Mouse (Mus musculus) CH12.LX (cell line): ENCODE results near the gene Tbl3. TPM values are rescaled to one million over a fixed set of nuclear protein-coding genes. Genes with fewer than 3 reads are reported as not detected.

ENCODE experiments used
- DNase-seq: peaks from one replicate; pipeline ENCODE4 v3.0.0-alpha.2; 2013; ENCODE audit errors: extremely low read depth
- H3K27ac ChIP-seq: 2 replicates; pipeline ENCODE4 v1.5.1; 2012; ENCODE audit warnings: low read depth, mild to moderate bottlenecking, control low read depth, moderate library complexity; ENCODE audit not compliant: insufficient read depth
- H3K27me3 ChIP-seq: replicated peaks from 2 replicates; pipeline ENCODE3; 2012; ENCODE audit warnings: inconsistent platforms
- H3K36me3 ChIP-seq, 2 experiments: replicated peaks in 1 of 2; 2 replicates each; pipeline versions ENCODE3 to v1.6.1; 2012; ENCODE audit warnings: inconsistent platforms in 1 of 2, low read length in 1 of 2, mild to moderate bottlenecking in 1 of 2, mixed read lengths in 1 of 2, moderate library complexity in 1 of 2; ENCODE audit not compliant: control insufficient read depth in 1 of 2, insufficient read depth in 1 of 2
- H3K4me1 ChIP-seq, 2 experiments: 2 replicates each; pipeline ENCODE4 v1.6.1; 2012; ENCODE audit warnings: inconsistent platforms in 1 of 2, moderate library complexity in 1 of 2; ENCODE audit not compliant: insufficient read depth in 2 of 2, control insufficient read depth in 1 of 2
- H3K4me2 ChIP-seq: 2 replicates; pipeline ENCODE4 v1.6.1; 2012; ENCODE audit warnings: low read depth, mild to moderate bottlenecking, control low read depth; ENCODE audit not compliant: poor library complexity, insufficient read depth, severe bottlenecking
- H3K4me3 ChIP-seq, 3 experiments: fragments of 150-350 bp in 1 of 3; sonication (generic) in 1 of 3; replicated peaks in 1 of 3; 2 replicates each; pipeline versions ENCODE3 to v1.5.1; 2011 to 2012; ENCODE audit warnings: low read depth in 2 of 3, low read length in 2 of 3, mild to moderate bottlenecking in 2 of 3, moderate library complexity in 2 of 3, control low read depth in 1 of 3, improper control_type of control experiment in 1 of 3, inconsistent platforms in 1 of 3, mixed read lengths in 1 of 3; ENCODE audit not compliant: poor library complexity in 1 of 3
- H3K79me2 ChIP-seq: replicated peaks from 2 replicates; pipeline ENCODE4 v1.6.1; 2012; ENCODE audit warnings: mild to moderate bottlenecking, moderate library complexity; ENCODE audit not compliant: control insufficient read depth, poor library complexity, insufficient read depth, severe bottlenecking; ENCODE audit errors: extremely low read depth
- H3K9ac ChIP-seq: 2 replicates; pipeline ENCODE4 v1.6.1; 2012; ENCODE audit warnings: low read depth, mild to moderate bottlenecking, control low read depth, moderate library complexity; ENCODE audit not compliant: insufficient read depth
- H3K9me3 ChIP-seq: replicated peaks from 2 replicates; pipeline ENCODE3; 2012; ENCODE audit warnings: low read length, inconsistent platforms, mixed read lengths
- BHLHE40 ChIP-seq: IDR thresholded peaks from 2 replicates; pipeline ENCODE4 v1.6.1; 2011; ENCODE audit warnings: mild to moderate bottlenecking, low read depth, low read length, improper control_type of control experiment
- CHD1 ChIP-seq: IDR thresholded peaks from 2 replicates; pipeline ENCODE4 v1.6.1; 2012; ENCODE audit warnings: low read depth, low read length, improper control_type of control experiment, inconsistent platforms
- CHD2 ChIP-seq: IDR thresholded peaks from 2 replicates; pipeline ENCODE4 v1.6.1; 2011; ENCODE audit warnings: low read length, improper control_type of control experiment
- CTCF ChIP-seq, 2 experiments: IDR thresholded peaks in 1 of 2; conservative IDR thresholded peaks in 1 of 2; 2 replicates each; pipeline ENCODE4 v1.5.1; 2011 to 2012; ENCODE audit warnings: low read depth in 2 of 2, low read length in 2 of 2, improper control_type of control experiment in 1 of 2, inconsistent platforms in 1 of 2, mild to moderate bottlenecking in 1 of 2, moderate library complexity in 1 of 2
- E2F4 ChIP-seq: IDR thresholded peaks from 2 replicates; pipeline ENCODE4 v1.6.1; 2011; ENCODE audit warnings: low read depth, low read length, improper control_type of control experiment; ENCODE audit not compliant: insufficient replicate concordance
- ELF1 ChIP-seq: IDR thresholded peaks from 2 replicates; pipeline ENCODE4 v1.6.1; 2014; ENCODE audit warnings: low read depth, mild to moderate bottlenecking, inconsistent platforms, low read length, improper control_type of control experiment
- EP300 ChIP-seq: IDR thresholded peaks from 2 replicates; pipeline ENCODE4 v1.6.1; 2011; ENCODE audit warnings: low read length, improper control_type of control experiment
- ETS1 ChIP-seq: conservative IDR thresholded peaks from 2 replicates; pipeline ENCODE4 v1.6.1; 2012; ENCODE audit warnings: low read depth, mild to moderate bottlenecking, inconsistent platforms, low read length, improper control_type of control experiment, moderate library complexity
- GABPA ChIP-seq: IDR thresholded peaks from 2 replicates; pipeline ENCODE4 v1.6.1; 2012; ENCODE audit warnings: low read depth, low read length, improper control_type of control experiment, inconsistent platforms; ENCODE audit not compliant: insufficient replicate concordance
- HCFC1 ChIP-seq: IDR thresholded peaks from 2 replicates; pipeline ENCODE4 v1.6.1; 2012; ENCODE audit warnings: low read depth, mild to moderate bottlenecking, inconsistent platforms, low read length, improper control_type of control experiment
- IRF4 ChIP-seq: IDR thresholded peaks from 2 replicates; pipeline ENCODE4 v1.6.1; 2014; ENCODE audit warnings: low read depth, mild to moderate bottlenecking, inconsistent platforms, low read length, improper control_type of control experiment
- JUN ChIP-seq: IDR thresholded peaks from 2 replicates; pipeline ENCODE4 v1.6.1; 2011; ENCODE audit warnings: low read depth, mild to moderate bottlenecking, low read length, improper control_type of control experiment, moderate library complexity; ENCODE audit not compliant: insufficient read depth
- JUND ChIP-seq: conservative IDR thresholded peaks from 2 replicates; pipeline ENCODE4 v1.6.1; 2011; ENCODE audit warnings: low read depth, low read length, improper control_type of control experiment
- KAT2A ChIP-seq: IDR thresholded peaks from 2 replicates; pipeline ENCODE4 v1.6.1; 2012; ENCODE audit warnings: low read length, improper control_type of control experiment, inconsistent platforms; ENCODE audit not compliant: insufficient replicate concordance
- MAFK ChIP-seq: IDR thresholded peaks from 2 replicates; pipeline ENCODE4 v1.6.1; 2011; ENCODE audit warnings: low read length, improper control_type of control experiment; ENCODE audit not compliant: insufficient replicate concordance
- MAX ChIP-seq: IDR thresholded peaks from 2 replicates; pipeline ENCODE4 v1.6.1; 2011; ENCODE audit warnings: low read length, improper control_type of control experiment
- MAZ ChIP-seq: IDR thresholded peaks from 2 replicates; pipeline ENCODE4 v1.6.1; 2012; ENCODE audit warnings: low read depth, mild to moderate bottlenecking, inconsistent platforms, low read length, improper control_type of control experiment, moderate library complexity
- MEF2A ChIP-seq: IDR thresholded peaks from 2 replicates; pipeline ENCODE4 v1.6.1; 2014; ENCODE audit warnings: low read depth, mild to moderate bottlenecking, inconsistent platforms, low read length, improper control_type of control experiment, borderline replicate concordance
- MXI1 ChIP-seq: IDR thresholded peaks from 2 replicates; pipeline ENCODE4 v1.6.1; 2011; ENCODE audit warnings: mild to moderate bottlenecking, low read depth, low read length, improper control_type of control experiment
- MYC ChIP-seq: IDR thresholded peaks from 2 replicates; pipeline ENCODE4 v1.6.1; 2011; ENCODE audit warnings: low read depth, mild to moderate bottlenecking, improper control_type of control experiment, low read length
- NELFE ChIP-seq: IDR thresholded peaks from 2 replicates; pipeline ENCODE4 v1.6.1; 2011; ENCODE audit warnings: low read depth, low read length, improper control_type of control experiment
- NRF1 ChIP-seq: IDR thresholded peaks from 2 replicates; pipeline ENCODE4 v1.6.1; 2014; ENCODE audit warnings: low read depth, mild to moderate bottlenecking, inconsistent platforms, low read length, improper control_type of control experiment, moderate library complexity
- PAX5 ChIP-seq: IDR thresholded peaks from 2 replicates; pipeline ENCODE4 v1.6.1; 2012; ENCODE audit warnings: low read length, inconsistent platforms, mixed read lengths
- POLR2A ChIP-seq: IDR thresholded peaks from 2 replicates; pipeline ENCODE4 v1.6.1; 2011; ENCODE audit warnings: low read depth, mild to moderate bottlenecking, improper control_type of control experiment, low read length
- POLR2AphosphoS2 ChIP-seq: IDR thresholded peaks from 2 replicates; pipeline ENCODE4 v1.6.1; 2011; ENCODE audit warnings: low read depth, low read length, improper control_type of control experiment
- RAD21 ChIP-seq: IDR thresholded peaks from 2 replicates; pipeline ENCODE4 v1.6.1; 2011; ENCODE audit warnings: low read depth, mild to moderate bottlenecking, low read length, improper control_type of control experiment, moderate library complexity
- RCOR1 ChIP-seq: conservative IDR thresholded peaks from 2 replicates; pipeline ENCODE4 v1.6.1; 2012; ENCODE audit warnings: low read depth, mild to moderate bottlenecking, inconsistent platforms, low read length, improper control_type of control experiment
- SIN3A ChIP-seq: IDR thresholded peaks from 2 replicates; pipeline ENCODE4 v1.6.1; 2012; ENCODE audit warnings: low read length, improper control_type of control experiment, inconsistent platforms
- SMC3 ChIP-seq: IDR thresholded peaks from 2 replicates; pipeline ENCODE4 v1.6.1; 2011; ENCODE audit warnings: low read depth, low read length, improper control_type of control experiment
- TBP ChIP-seq: conservative IDR thresholded peaks from 2 replicates; pipeline ENCODE4 v1.6.1; 2011; ENCODE audit warnings: low read depth, low read length, improper control_type of control experiment
- TCF12 ChIP-seq: IDR thresholded peaks from 2 replicates; pipeline ENCODE4 v1.6.1; 2014; ENCODE audit warnings: low read depth, mild to moderate bottlenecking, inconsistent platforms, low read length, improper control_type of control experiment
- UBTF ChIP-seq: IDR thresholded peaks from 2 replicates; pipeline ENCODE4 v1.6.1; 2012; ENCODE audit warnings: low read depth, mild to moderate bottlenecking, inconsistent platforms, low read length, improper control_type of control experiment, moderate library complexity
- USF1 ChIP-seq: IDR thresholded peaks from 2 replicates; pipeline ENCODE4 v1.6.1; 2014; ENCODE audit warnings: low read depth, mild to moderate bottlenecking, inconsistent platforms, low read length, improper control_type of control experiment
- USF2 ChIP-seq: conservative IDR thresholded peaks from 2 replicates; pipeline ENCODE4 v1.6.1; 2011; ENCODE audit warnings: low read depth, low read length, improper control_type of control experiment
- ZC3H11A ChIP-seq: IDR thresholded peaks from 2 replicates; pipeline ENCODE4 v1.6.1; 2012; ENCODE audit warnings: low read depth, mild to moderate bottlenecking, inconsistent platforms, low read length, improper control_type of control experiment
- ZMIZ1 ChIP-seq: IDR thresholded peaks from 2 replicates; pipeline ENCODE4 v1.6.1; 2012; ENCODE audit warnings: low read depth, mild to moderate bottlenecking, inconsistent platforms, low read length, improper control_type of control experiment
- ZNF384 ChIP-seq: IDR thresholded peaks from 2 replicates; pipeline ENCODE4 v1.6.1; 2012; ENCODE audit warnings: low read depth, low read length, improper control_type of control experiment, inconsistent platforms
- dilution Hi-C: fragments of 300-500 bp; cut with MboI; formaldehyde crosslinking; loops from 2 replicates; pipeline ENCODE4 v1.14.3; 2020; ENCODE audit warnings: low sequenced_read_pairs; ENCODE audit not compliant: extremely low pct_unique_long_range_greater_than_20kb, extremely low pct_ligation_motif_present
- in situ Hi-C: fragments of 300-500 bp; cut with MboI; formaldehyde crosslinking; loops from 3 replicates; pipeline ENCODE4 v1.14.3; 2019; ENCODE audit warnings: low sequenced_read_pairs, low pct_ligation_motif_present, low pct_unique_long_range_greater_than_20kb, mixed read lengths
- polyA plus RNA-seq: library from polyadenylated mRNA; unstranded; fragments of >175 nt; gene quantifications from 2 replicates; pipeline ENCODE4 v1.2.1, GENCODE M21; 2012; ENCODE audit warnings: low read depth; ENCODE audit not compliant: insufficient read length
- total RNA-seq, 2 experiments: library from RNA; depleted of rRNA; stranded (reverse); fragments of 300-350 nt in 1 of 2; fragments of >200 nt in 1 of 2; gene quantifications; 2 replicates each; pipeline ENCODE4 v1.2.3; 2012 to 2014

Tbl3 gene
- total and polyA plus RNA-seq, 3 experiments, result 98.0 to 105 (median 104) TPM

DNA sequence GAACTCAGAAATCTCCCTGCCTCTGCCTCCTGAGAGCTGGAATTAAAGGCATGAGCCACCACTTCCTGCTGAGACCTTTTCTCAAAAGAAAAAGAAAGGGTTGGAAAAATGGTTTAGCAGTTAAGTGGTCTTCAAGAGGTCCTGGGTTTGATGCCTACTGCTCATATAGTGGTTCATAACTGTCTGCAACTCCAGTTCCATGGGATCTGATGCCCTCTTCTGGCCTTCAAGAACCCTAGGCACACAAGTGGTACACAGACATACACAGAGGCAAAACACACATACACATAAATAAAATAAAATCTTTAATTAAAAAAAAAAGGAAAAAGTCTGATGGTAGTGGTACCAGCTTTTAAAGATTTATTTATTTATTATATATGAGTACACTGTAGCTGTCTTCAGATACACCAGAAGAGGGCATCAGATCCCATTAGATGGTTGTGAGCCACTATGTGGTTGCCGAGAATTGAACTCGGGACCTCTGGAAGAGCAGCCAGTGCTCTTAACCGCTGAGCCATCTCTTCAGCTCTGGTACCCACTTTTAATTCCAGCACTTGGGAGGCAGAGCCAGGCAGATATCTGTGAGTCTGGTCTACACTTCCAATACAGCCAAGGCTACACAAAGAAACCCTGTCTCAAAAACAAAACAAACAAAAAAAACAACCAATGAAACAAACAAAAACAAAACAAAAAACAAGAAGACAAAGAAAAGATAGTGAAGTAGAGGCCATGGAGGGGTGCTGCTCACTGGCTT lies 18.4 kb upstream of the Tbl3 start (continued):
- TF ChIP-seq MEF2A (no peak), BHLHE40 (no peak), PAX5 (no peak)

DNA sequence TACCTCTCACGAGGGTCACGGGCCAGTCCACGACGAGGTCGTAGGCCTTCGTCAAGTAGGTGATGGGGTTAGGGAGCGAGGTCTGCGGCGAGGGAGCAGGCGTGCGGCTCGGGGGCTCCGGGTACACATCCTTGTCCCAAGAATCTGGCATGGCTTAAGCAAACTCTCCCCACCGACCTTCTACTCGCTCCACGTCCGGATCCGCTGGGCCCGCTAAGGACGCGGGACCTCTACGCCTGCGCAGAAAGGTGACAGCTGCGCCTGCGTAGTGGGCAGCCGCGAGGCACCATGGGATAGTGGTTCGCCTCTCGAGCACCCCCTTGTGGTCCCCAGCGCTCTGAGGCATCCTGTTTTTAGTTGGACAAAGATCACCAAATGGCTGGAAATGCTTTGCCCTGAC lies 16.7 kb upstream of the Tbl3 start, which contains the start of gene Ndufb10:
Gene Ndufb10 (minus strand): TSS at position 295 of the 400 bp plus-strand sequence.
- peaks cover 5 to 15% of the 10 kb centered on the region in 2 experiments; a peak in 3 of 4 replicates for H3K4me1 ChIP-seq
- H3K4me3 ChIP-seq, result peak within 1 kb of the TSS; percentile 66 to 89 (median 89)
- H3K9me3 ChIP-seq, result no peaks in the 10 kb centered on the region
- dilution Hi-C loops, result no loop called here
- peak within 1 kb of the TSS; percentile 56 for H3K27ac ChIP-seq
- H3K4me2 ChIP-seq, result peak within 1 kb of the TSS; percentile 98
- H3K27me3 ChIP-seq, result no peaks in the 10 kb centered on the region
- H3K36me3 ChIP-seq, result peaks cover 20 to 21% of the 10 kb centered on the region in 2 experiments
- peaks cover 39% of the 10 kb centered on the region for H3K79me2 ChIP-seq
- in situ Hi-C loops, result no loop called here
- peak within 1 kb of the TSS; percentile 90 for H3K9ac ChIP-seq
- peak; percentile 95 for DNase-seq
- TF ChIP-seq ETS1 (no peak), MYC (peak; percentile 64; the same call in 1 of the 2 replicates), ELF1 (peak; percentile 76), MXI1 (peak; percentile 62), TBP (peak; percentile 73), MAFK (no peak), IRF4 (peak; percentile 41), CHD1 (no peak), RCOR1 (no peak), SIN3A (peak; percentile 71), CHD2 (no peak), MEF2A (peak; percentile 67), POLR2AphosphoS2 (no peak; the same call in 1 of the 2 replicates), ZNF384 (no peak), KAT2A (peak; percentile 79; the same call in 1 of the 2 replicates), EP300 (no peak), USF2 (no peak), RAD21 (no peak), SMC3 (peak; percentile 40), NELFE (peak; percentile 91), NRF1 (peak; percentile 99), POLR2A (peak; percentile 90), MAZ (no peak), MAX (peak; percentile 35; the same call in 1 of the 2 replicates), JUN (no peak), GABPA (no peak), ZC3H11A (no peak), USF1 (no peak), TCF12 (peak; percentile 85), JUND (no peak), PAX5 (no peak), ZMIZ1 (peak; percentile 73; the same call in 1 of the 2 replicates), CTCF (conservative IDR thresholded peaks at IDR 0.05 in 1 of 2, IDR thresholded peaks at IDR 0.05 in 1 of 2; ENCODE audit: low read depth in 2 of 2, low read length in 2 of 2) (peak; percentile 90 to 92), UBTF (no peak; the same call in 1 of the 2 replicates), HCFC1 (peak; percentile 85), E2F4 (no peak)
